Mouse (Mus musculus) 3T3-L1 (cell line): Measurements from ENCODE around the gene Kif21a.

Experiments
- DNase-seq: peaks from one replicate; pipeline ENCODE4 v3.0.0-alpha.2; 2015; ENCODE audit warnings: low read depth, low spot score

Gene Kif21a

GRCm38 (mm10) chr15:91049496-91050441 lies at the start of gene Kif21a:
Gene Kif21a (minus strand): TSS chr15:91049948.
- DNase-seq = peak; percentile 29

- no peak for DNase-seq
These were observed 46.9 kb upstream of the Kif21a start for GRCm38 (mm10) chr15:91096606-91097005.

- DNase-seq = no peak
These were observed 39.7 kb upstream of the Kif21a start for GRCm38 (mm10) chr15:91089427-91089826.

- DNase-seq = no peak
These were observed 38.3 kb upstream of the Kif21a start for GRCm38 (mm10) chr15:91088071-91088470.

- no peak for DNase-seq
These were observed 28.0 kb upstream of the Kif21a start for GRCm38 (mm10) chr15:91077457-91078410.

DNA sequence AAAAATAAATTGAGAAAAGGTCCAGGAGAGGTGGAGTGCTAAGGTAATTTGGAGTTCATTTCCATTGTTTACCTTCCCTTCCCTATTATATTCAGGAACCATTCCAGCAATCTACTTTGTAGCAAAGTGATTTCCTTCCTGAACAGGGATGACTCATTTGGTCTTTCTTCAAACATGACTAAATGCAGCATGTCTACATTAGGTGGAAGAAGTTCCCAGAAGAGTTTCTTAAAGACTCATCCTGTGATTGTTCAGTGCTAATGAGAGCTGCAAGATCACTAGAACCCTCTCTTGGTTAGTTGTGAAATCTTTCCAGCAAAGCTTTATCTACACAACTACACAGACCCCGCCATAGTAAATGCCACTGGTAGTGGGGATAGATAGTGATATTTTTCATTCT lies 22.7 kb upstream of the Kif21a start:
- DNase-seq = no peak

DNA sequence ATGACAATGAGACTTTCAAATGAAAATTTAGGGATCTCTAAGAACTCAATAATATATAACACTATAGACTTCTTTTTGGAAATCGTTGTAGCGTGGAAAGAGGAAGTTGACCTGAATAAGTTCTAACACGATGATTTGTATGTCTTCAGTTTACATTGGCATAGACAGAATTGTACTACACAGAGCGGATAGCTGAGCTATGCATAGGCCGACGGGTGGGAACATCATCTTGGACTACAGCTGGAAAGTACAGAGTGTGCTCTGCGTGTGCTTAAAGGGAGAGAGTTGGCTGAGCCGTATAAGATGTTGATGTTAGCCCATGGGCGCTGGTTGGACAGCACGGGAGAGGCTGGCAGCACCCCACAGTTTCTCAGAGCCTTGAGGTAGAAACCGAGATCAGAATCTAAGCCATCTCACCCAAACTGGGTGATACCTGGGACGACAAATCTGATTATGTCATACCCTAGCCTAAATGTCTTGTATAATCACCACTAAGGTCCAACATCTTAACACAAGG lies 14.6 kb upstream of the Kif21a start:
- no peak for DNase-seq

GRCm38 (mm10) chr15:91063845-91064244 lies 14.1 kb upstream of the Kif21a start:
- no peak for DNase-seq

DNA sequence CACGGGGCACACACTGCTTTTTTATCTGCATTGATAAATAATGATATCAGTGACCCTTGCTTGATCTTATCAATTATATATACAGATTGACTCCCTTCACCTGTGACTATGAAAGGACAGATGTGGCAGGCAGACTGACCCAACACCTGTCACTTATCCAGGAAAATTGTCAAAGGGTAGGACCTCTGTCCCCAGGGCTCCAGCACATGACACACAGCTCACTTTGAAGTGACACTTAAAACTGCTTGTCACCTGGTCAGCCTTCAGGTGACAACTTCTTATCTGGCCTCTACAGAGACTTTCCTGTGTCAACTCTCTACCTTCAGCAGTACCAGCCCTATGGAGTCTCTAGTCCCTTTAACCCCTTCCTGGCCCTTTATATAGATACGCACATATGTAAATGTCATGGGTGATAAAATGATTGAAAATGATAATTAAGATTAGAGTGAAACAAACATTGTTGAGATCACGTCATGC lies 7.2 kb upstream of the Kif21a start:
- no peak for DNase-seq

DNA sequence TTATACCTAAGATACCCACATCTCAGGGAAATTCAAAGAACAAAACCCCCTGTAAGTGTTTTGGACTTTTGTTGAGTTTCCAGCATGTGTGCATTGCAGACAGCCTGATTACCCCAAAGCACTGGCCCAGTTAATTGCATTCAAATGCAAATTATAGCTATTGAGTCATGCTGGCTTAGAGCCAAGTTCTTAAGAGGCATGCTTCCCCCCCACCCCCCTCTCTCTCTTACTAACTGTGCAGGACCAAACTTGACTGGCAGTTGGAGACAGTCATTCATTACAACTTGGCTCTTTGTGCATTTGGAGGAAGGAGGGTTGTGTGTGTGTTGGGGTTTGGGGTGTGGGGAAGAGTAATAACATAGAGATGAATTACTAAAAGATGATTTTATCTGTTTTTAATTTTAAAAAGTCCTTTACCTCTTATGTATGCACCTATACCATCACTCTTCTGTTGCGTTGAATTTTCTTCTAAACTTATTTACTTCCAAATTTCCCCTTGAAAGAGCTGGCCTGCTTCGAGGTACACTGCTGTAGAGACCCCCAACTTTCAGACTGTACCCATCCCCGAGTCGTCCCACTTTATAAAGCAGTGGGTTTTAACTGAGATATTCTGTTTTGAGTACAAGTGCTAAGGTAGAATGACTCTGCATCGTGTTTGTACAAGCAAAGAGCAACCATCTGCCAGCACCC lies 6.6 kb upstream of the Kif21a start:
- no peak for DNase-seq

DNA sequence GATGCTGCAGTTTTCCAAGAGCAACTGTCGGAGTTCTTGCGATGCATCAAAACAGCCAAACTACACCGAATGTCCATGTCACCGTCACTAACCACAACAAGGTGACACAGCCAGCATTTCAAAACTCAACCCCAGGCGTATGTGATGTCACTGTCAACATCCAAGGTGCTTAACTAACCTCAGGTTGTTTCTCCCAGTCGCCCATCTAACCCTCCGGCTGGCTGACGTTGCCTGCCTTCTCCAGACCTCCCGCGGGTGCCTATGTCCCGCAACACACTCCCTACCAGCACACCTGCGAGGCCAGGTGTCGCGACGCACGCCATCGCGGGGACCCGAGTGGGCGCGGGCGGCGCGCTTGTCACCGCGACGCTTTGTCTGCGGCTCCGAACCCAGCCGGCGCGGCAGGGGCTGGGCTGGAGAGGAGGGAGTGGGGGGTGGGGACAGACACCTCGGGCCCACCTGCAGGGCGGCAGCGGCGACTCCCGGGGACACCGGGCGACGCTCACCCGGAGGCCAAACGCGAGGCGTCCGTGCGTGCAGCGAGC lies 725 bp downstream of the Kif21a start:
- no peak for DNase-seq

DNA sequence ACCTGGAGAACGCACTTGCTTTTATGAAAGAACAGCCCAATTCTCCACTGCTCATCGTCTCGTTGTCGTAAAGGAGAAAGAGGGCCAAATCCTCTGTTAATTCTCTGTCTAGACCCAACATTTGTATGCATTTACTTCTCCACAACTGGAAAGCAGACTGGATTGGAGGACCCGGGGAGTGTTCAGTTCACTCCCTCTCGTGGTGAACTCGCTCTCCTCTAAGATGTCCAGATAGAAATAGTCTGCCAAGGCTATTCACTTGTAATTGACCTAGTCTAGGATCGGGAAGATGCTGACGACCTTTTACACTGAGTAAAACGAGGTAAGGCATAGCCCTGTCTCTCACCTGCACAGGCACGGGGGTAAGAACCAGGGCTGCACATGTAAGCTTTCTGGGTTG lies 2.1 kb downstream of the Kif21a start:
- no peak for DNase-seq

DNA sequence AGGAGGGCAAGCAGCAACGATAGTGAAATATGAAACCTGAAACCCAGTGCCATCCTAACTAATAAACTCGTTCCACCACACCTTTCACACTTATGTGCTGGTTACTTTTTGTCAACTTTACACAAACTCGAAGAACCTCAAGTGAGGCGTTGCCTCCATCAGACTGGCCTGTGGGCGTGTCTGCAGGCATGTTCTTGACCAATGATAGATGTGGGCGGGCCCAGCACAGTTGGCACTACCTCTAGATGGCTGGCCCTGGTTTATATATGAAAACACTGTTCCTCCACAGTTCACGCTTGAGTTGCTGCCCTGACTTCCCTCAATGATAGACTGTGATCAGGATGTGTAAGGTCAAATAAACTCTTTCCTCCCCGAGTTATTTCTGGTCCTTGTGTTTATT lies 3.2 kb downstream of the Kif21a start:
- DNase-seq = no peak

DNA sequence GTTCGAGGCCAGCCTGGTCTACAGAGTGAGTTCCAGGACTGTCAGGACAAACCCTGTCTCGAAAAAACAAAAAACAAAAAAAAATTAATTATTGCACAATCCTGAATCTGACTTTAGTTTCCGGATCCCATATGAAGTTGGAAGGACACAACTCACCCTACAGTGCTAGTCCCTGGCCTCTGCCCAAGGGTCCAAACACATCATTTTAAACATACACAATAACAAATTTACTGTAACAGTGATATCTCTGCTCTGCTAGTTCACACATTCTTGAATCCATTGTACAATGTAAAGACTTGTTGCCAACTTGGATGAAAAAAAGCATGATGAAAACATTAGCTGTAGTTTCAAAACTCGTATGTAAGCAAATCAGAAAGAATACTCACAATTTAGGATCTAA lies 6.5 kb downstream of the Kif21a start:
- no peak for DNase-seq

- peak; percentile 20 for DNase-seq
These were observed 10.9 kb downstream of the Kif21a start for GRCm38 (mm10) chr15:91038860-91039259.

GRCm38 (mm10) chr15:91034090-91034489 lies 15.7 kb downstream of the Kif21a start:
- DNase-seq = no peak

GRCm38 (mm10) chr15:91033529-91033928 lies 16.2 kb downstream of the Kif21a start:
- no peak for DNase-seq

DNA sequence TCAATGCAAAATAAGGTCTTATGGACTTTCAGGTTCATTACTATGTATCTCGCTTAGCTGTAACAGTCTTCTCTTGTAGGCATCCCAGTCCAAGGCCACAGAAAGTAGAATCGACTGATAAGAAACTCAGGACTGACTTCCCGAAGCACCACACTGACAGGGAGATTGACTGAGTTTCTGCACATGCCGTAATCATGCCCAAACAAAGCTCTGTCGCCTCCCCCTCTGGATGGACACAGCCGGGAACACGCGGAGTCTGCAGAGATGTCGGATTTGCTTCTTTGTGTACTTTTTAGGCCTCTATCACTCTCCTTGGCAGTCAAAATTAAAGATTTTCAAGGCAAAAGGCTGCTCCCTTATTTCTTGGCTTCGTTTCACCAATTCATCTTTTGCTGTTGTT lies 20.8 kb downstream of the Kif21a start:
- DNase-seq = no peak

- no peak for DNase-seq
These were observed 21.3 kb downstream of the Kif21a start for GRCm38 (mm10) chr15:91028494-91028893.

DNA sequence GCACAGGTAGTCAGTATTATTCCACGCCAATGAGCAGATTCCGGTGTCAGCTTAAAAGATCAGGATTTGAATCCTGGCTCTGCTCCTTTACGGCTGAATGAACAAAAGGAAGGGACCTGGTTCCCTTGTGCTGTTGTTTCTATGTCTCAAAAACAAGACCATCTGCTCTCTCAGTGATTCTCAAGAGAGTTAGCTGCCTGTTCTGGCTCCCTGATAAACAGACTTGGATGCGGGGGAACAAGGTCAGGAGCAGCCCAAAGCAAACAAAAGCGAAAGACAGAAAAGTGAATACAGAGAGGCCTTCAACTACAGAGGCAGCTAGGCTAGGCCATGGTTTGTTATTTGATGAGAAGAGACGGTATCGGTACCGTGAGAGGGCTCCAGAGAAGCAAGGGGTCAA lies 27.5 kb downstream of the Kif21a start:
- DNase-seq = no peak

- no peak for DNase-seq
These were observed 30.9 kb downstream of the Kif21a start for GRCm38 (mm10) chr15:91018861-91019187.
